Mouse (Mus musculus): ENCODE measurements at regions not wholly inside any gene's neighbourhood (a gene's known extent, or its start where the extent isn't known, plus 50 kb on each side); places are given as distances from the start of the nearest gene placed in this dataset.

DNA sequence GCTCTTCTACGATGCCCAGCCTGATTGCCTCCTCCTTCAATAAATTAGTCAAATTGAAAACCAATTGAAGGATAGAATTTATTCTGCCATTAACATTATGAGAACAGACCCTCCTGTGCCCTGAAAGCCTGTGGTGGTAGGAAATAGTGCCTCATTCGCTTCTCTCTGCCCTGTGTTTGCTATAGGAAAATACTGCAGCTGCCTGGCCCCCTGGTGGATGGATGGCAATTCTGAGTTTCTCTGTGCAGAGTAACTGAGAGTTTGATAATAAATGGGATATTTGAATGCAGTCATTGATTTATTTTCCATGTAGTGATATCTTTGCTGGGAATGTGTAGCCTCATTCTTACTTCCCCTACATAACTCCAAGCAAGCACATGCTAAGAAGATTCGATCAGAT lies 85.4 kb upstream of the Calcoco1 start:
- TF ChIP-seq POLR2A (IDR thresholded peaks at IDR 0.05; ENCODE audit: borderline replicate concordance, control insufficient read depth, low read depth, low read length), result no peak
- no peak for TF ChIP-seq CTCF (IDR thresholded peaks at IDR 0.05; ENCODE audit: control insufficient read depth, insufficient read depth, low read length)

Data from bone marrow, adult 2 months (tissue).